Mouse (Mus musculus): ENCODE measurements at regions not wholly inside any gene's neighbourhood (a gene's known extent, or its start where the extent isn't known, plus 50 kb on each side); places are given as distances from the start of the nearest gene placed in this dataset.

DNA sequence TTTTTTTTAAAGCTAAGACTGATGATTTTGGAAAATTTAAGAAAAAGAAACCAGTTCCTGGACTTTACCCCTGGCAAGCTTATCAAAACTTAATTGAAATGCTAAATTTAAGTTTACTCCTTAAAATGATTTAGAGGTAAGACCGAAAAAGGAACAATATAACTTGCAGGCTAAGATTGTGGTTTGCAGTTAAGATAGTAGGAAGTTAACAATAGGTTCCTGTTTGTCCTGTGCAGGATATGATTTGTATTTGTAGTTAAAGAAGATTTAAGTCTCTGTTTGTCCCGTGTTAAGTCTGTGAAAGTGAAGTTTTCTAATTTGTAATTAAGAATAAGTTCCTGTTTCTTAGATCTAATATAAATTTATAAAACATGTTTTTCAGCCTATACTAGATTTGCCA, 1406.3 kb upstream of the Lrrc6 start:
- TF ChIP-seq CTCF (IDR thresholded peaks at IDR 0.05; ENCODE audit: extremely low read depth, insufficient read depth, low read length) (no peak), POLR2A (IDR thresholded peaks at IDR 0.05; ENCODE audit: extremely low read depth, insufficient read depth, low read length) (no peak)
- Histone ChIP-seq H3K4me3 (ENCODE audit: insufficient read depth, low read length) (no peak overlapping the region), H3K4me1 (ENCODE audit: control insufficient read depth, insufficient read depth, low read length) (no peaks in the 10 kb centered on the region), H3K27ac (ENCODE audit: insufficient read depth, low read length) (no peak overlapping the region)

DNA sequence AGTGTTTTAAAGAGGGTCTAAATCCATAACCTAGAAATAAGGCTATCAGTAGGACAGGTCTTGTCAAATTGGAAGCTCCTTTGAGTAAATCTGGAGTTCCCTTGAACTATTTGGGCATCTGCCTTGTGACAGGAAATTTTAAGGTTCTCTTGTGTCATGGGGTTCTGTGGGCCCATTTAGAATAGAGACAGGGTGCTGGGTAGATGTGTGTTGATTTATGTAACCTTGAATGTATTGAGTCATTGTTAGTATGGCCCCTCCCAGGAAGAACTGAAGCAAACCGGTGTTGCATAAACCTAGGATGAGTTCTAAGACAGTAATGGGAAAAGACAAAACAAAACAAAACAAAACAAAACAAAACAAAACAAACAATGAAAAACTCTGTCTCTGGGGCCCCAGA, 1404.6 kb upstream of the Lrrc6 start:
- TF ChIP-seq CTCF (IDR thresholded peaks at IDR 0.05; ENCODE audit: extremely low read depth, insufficient read depth, low read length): no peak
- TF ChIP-seq POLR2A (IDR thresholded peaks at IDR 0.05; ENCODE audit: extremely low read depth, insufficient read depth, low read length): no peak
- Histone ChIP-seq H3K27ac (ENCODE audit: insufficient read depth, low read length) (no peak overlapping the region), H3K4me1 (ENCODE audit: control insufficient read depth, insufficient read depth, low read length) (peaks cover 2% of the 10 kb centered on the region), H3K4me3 (ENCODE audit: insufficient read depth, low read length) (no peak overlapping the region)

DNA sequence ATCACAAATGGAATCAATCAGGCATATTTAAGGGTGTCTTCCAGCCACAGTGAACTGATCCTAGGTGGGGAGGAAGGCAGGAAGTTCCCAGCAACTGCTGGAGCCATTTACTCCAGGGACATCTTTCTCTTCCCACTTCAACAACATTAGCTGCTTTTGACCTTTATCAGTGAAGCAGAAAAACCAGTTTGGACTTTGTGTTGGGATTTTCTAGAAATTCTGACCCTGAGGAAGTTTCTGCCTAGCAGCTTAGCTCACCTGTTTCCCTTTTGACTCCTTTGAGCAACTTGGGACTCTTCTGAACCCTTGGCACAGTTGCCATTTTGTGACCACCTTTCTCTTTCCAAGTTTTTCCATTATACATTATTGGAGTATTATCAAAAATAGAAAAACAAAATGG, 1403.9 kb upstream of the Lrrc6 start:
- H3K27ac ChIP-seq (ENCODE audit: insufficient read depth, low read length): no peak overlapping the region
- H3K4me1 ChIP-seq (ENCODE audit: control insufficient read depth, insufficient read depth, low read length): peaks cover 2% of the 10 kb centered on the region
- TF ChIP-seq POLR2A (IDR thresholded peaks at IDR 0.05; ENCODE audit: extremely low read depth, insufficient read depth, low read length) (no peak), CTCF (IDR thresholded peaks at IDR 0.05; ENCODE audit: extremely low read depth, insufficient read depth, low read length) (no peak)
- H3K4me3 ChIP-seq (ENCODE audit: insufficient read depth, low read length): no peak overlapping the region

DNA sequence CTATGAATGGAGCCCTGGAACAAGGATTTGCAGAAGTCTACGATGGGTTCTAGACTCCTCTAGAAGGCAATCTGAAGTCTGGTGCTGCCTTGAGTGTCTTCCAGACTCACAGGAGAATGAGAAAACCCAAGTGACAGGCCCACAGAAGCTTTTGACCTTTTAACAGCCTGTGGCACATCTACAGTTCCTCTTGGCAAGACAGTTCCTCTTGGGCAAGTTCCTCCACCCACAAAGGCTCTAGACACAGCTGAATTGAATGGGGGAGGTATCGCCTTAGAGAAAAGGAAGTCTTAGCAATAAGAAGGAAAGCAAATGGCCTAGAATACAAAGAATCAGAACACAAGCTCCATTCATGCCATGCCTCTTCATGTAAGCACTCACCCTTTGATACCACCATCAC, 1402.3 kb upstream of the Lrrc6 start:
- TF ChIP-seq CTCF (IDR thresholded peaks at IDR 0.05; ENCODE audit: extremely low read depth, insufficient read depth, low read length) (no peak), POLR2A (IDR thresholded peaks at IDR 0.05; ENCODE audit: extremely low read depth, insufficient read depth, low read length) (no peak)

DNA sequence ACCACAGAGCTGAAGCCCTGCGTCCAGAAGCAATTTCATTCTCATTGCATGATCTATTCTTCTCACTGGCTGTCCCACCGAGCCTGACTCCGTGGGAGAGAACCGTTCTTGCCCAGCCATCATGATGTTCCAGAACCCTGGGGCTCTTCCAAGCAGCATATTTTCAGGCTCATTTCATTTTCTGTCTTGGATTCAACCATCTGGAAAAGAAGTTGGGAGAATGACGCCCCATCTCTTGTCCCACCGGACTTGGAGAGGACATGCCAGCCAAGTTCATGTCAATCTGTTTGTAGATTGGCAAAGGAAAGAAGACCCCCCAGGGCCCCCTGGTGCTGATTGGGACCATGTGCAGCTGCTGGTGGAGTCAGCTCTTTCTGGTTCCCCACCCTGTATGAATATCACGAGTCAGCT, 1400.5 kb upstream of the Lrrc6 start:
- TF ChIP-seq CTCF (IDR thresholded peaks at IDR 0.05; ENCODE audit: extremely low read depth, insufficient read depth, low read length) (no peak), POLR2A (IDR thresholded peaks at IDR 0.05; ENCODE audit: extremely low read depth, insufficient read depth, low read length) (no peak)
- peaks cover 2% of the 10 kb centered on the region for H3K4me1 ChIP-seq (ENCODE audit: control insufficient read depth, insufficient read depth, low read length)
- H3K27ac ChIP-seq (ENCODE audit: insufficient read depth, low read length): no peak overlapping the region
- no peak overlapping the region for H3K4me3 ChIP-seq (ENCODE audit: insufficient read depth, low read length)

More for the DNA sequence above, 1402.3 kb upstream of the Lrrc6 start:
- Histone ChIP-seq H3K4me1 (ENCODE audit: control insufficient read depth, insufficient read depth, low read length) (peaks cover 2% of the 10 kb centered on the region), H3K27ac (ENCODE audit: insufficient read depth, low read length) (no peak overlapping the region), H3K4me3 (ENCODE audit: insufficient read depth, low read length) (no peak overlapping the region)

DNA sequence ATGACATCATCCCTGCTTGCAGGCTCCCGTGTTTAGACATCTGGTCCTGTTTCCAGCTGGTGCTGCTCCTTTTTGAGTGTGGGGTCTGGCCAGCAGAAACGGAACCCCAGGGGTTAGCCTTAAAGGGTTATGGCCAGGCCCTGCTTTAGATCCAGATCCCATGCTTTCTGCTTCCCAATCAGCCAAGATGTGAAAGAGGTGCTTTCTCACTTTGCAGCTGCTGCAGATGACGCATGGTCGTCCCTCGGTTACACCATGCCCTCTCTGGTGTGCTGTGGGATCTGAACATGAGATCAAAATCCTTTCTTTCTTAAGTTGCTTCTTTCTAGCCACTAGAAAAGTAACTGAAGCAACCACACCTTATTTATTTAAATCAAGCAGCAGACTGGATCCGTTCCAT, 1399.1 kb upstream of the Lrrc6 start:
- peaks cover 2% of the 10 kb centered on the region for H3K4me1 ChIP-seq (ENCODE audit: control insufficient read depth, insufficient read depth, low read length)
- H3K27ac ChIP-seq (ENCODE audit: insufficient read depth, low read length): no peak overlapping the region
- TF ChIP-seq POLR2A (IDR thresholded peaks at IDR 0.05; ENCODE audit: extremely low read depth, insufficient read depth, low read length) (no peak), CTCF (IDR thresholded peaks at IDR 0.05; ENCODE audit: extremely low read depth, insufficient read depth, low read length) (no peak)
- no peak overlapping the region for H3K4me3 ChIP-seq (ENCODE audit: insufficient read depth, low read length)

DNA sequence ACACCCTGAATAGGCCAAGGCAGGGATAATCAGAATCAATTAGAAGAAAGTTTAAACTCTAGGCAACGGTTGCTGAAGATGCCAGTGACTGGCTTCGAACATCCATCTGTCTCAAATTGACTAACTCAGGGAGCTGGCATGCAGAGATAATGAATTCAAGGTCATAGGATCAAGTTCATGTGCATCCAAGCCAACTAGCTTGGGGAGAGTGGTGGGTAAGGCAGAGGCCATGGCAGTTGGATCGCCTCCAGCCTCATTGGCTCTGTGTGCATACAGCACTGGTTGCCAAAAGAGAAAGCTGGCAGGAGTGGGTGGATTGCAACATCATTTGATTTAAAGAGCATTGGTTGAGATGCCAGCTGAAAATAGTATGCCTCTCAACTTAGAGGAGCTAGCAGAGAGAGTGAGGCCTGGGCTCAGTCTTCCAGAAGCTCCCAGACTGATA, 1398.3 kb upstream of the Lrrc6 start:
- no peak overlapping the region for H3K27ac ChIP-seq (ENCODE audit: insufficient read depth, low read length)
- peaks cover 2% of the 10 kb centered on the region for H3K4me1 ChIP-seq (ENCODE audit: control insufficient read depth, insufficient read depth, low read length)
- H3K4me3 ChIP-seq (ENCODE audit: insufficient read depth, low read length): no peak overlapping the region
- TF ChIP-seq POLR2A (IDR thresholded peaks at IDR 0.05; ENCODE audit: extremely low read depth, insufficient read depth, low read length): no peak

DNA sequence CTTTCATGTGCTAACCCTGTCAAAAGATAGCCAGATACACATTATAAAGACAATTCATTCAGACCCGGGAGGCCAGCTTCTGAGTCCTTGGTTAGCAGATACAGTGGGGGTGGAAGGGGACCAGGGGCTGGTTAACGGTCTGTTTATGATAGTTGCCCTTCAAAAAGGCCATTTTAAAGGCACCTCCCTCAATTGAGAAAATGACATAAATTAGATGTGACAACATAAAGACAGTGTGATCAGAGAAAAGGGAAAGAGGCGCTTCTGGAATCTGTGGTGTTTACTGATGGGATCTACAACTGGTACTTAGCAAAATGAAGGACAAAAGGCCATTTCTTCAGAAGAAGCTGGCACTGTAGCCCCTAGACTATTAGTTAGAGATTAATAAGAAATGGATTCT, 1391.4 kb upstream of the Lrrc6 start:
- Histone ChIP-seq H3K4me1 (ENCODE audit: control insufficient read depth, insufficient read depth, low read length) (peaks cover 1% of the 10 kb centered on the region; the same call in 1 of the 2 replicates), H3K4me3 (ENCODE audit: insufficient read depth, low read length) (no peak overlapping the region), H3K27ac (ENCODE audit: insufficient read depth, low read length) (no peak overlapping the region)
- TF ChIP-seq POLR2A (IDR thresholded peaks at IDR 0.05; ENCODE audit: extremely low read depth, insufficient read depth, low read length) (no peak), CTCF (IDR thresholded peaks at IDR 0.05; ENCODE audit: extremely low read depth, insufficient read depth, low read length) (no peak)

DNA sequence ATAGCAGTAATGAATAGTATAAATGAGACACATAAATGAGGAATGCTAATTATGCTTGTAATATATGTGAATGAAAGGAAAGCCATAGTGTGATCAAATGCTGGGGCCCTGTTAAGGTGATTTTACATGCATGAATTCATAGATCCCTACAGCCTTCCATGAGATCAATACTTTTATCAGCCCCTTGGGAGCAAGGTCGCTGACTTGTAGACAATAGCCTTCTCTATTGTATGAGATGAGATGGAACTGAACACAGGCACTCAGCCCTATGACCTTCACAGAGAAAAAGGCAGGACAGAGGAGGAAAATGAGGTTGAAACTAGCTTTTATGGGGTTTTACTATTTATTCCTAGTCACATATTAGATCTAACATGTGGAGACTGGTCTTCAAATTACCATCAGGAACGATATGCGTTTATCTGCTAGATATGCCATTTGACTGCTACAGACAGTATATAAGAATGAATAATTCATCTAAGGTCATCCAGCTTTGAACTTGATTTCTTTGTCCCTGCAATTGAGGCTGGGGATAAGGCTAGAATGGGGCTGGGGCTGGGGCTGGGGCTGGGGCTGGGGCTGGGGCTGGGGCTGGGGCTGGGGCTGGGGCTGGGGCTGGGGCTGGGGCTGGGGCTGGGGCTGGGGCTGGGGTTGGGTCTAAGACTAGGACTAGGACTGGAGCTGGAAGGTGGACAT, 1390.0 kb upstream of the Lrrc6 start:
- TF ChIP-seq POLR2A (IDR thresholded peaks at IDR 0.05; ENCODE audit: extremely low read depth, insufficient read depth, low read length) (no peak), CTCF (IDR thresholded peaks at IDR 0.05; ENCODE audit: extremely low read depth, insufficient read depth, low read length) (no peak)

DNA sequence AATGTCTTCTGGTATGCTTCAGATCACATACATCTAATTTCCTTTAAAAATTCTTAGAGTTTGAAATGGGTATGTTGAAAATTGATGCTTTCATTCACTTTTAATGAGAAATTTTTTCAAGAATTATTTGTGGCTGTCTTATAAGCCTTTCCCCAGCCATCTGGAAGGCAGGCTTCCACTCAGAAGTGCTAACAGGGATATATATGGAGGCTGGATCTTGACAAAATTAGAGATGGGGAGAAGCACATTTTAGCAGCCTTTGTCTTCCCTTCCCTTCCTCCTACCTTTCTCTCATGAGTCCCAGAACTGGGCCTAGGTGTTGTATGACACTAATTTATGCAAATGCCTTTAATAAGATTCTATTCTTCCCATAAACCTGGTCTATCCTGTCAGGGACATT, 1387.8 kb upstream of the Lrrc6 start:
- Histone ChIP-seq H3K27ac (ENCODE audit: insufficient read depth, low read length) (no peak overlapping the region), H3K4me3 (ENCODE audit: insufficient read depth, low read length) (no peak overlapping the region), H3K4me1 (ENCODE audit: control insufficient read depth, insufficient read depth, low read length) (peaks cover 1% of the 10 kb centered on the region; the same call in 1 of the 2 replicates)
- TF ChIP-seq CTCF (IDR thresholded peaks at IDR 0.05; ENCODE audit: extremely low read depth, insufficient read depth, low read length) (no peak), POLR2A (IDR thresholded peaks at IDR 0.05; ENCODE audit: extremely low read depth, insufficient read depth, low read length) (no peak)

More for the DNA sequence above, 1390.0 kb upstream of the Lrrc6 start:
- no peak overlapping the region for H3K4me3 ChIP-seq (ENCODE audit: insufficient read depth, low read length)
- peaks cover 1% of the 10 kb centered on the region; the same call in 1 of the 2 replicates for H3K4me1 ChIP-seq (ENCODE audit: control insufficient read depth, insufficient read depth, low read length)
- H3K27ac ChIP-seq (ENCODE audit: insufficient read depth, low read length): no peak overlapping the region
